Mouse (Mus musculus): ENCODE results near the gene Lhfp.

- TF ChIP-seq CTCF (IDR thresholded peaks at IDR 0.05; ENCODE audit: low read depth, low read length) (no peak), POLR2A (IDR thresholded peaks at IDR 0.05; ENCODE audit: extremely low read depth, insufficient read depth, low read length) (no peak)
These were observed 231.9 kb downstream of the Lhfp start for GRCm38 (mm10) chr3:53273220-53273619.
